Mouse (Mus musculus): ENCODE measurements at regions not wholly inside any gene's neighbourhood (a gene's known extent, or its start where the extent isn't known, plus 50 kb on each side); places are given as distances from the start of the nearest gene placed in this dataset.

DNA sequence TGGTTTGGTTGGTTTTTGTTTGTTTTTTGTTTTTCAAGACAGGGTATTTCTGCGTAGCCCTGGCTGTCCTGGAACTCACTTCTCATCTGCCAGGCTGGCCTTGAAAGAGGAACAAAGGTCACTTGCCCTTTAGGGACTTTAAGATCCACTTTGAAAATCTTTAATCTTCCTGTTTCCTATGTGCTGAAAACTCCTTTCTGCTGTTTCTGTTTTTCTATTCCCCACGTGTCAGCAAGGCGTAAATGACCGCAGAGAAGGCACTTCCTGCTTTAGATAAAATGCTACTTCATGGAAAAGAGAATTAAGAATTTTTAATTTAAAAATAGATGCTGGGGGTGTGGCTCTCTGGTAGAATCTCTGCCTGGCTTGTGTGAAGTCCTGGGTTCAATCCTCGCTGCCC is 98.9 kb upstream of the Foxn2 start:
- TF ChIP-seq CTCF (IDR thresholded peaks at IDR 0.05; ENCODE audit: borderline replicate concordance, extremely low read depth, insufficient read depth, insufficient read length), result no peak
- no peak for TF ChIP-seq POLR2A (IDR thresholded peaks at IDR 0.05; ENCODE audit: borderline replicate concordance, extremely low read depth, insufficient read depth, insufficient read length, poor library complexity, severe bottlenecking)
